Mouse (Mus musculus) intestine, embryonic 15.5 days (tissue): ENCODE measurements around the gene Il18. TPM values are rescaled to one million over a fixed set of nuclear protein-coding genes. Genes with fewer than 3 reads are reported as not detected.
A peak's percentile ranks its signal among the peaks of the same experiment; 100 is the strongest.

ENCODE experiments used
- ATAC-seq: fragments of 200-750 bp; cut with Nextera tagmentation; 2 replicates; pipeline ENCODE4 v1.8.0; 2017; ENCODE audit warnings: moderate TSS enrichment, moderate library complexity
- H3K27ac ChIP-seq: fragments of 300-500 bp; sonication (generic); 2 replicates; pipeline ENCODE4 v1.5.1; 2015; ENCODE audit warnings: mild to moderate bottlenecking, inconsistent platforms
- H3K27me3 ChIP-seq: fragments of 300-500 bp; sonication (generic); replicated peaks from 2 replicates; pipeline ENCODE4 v1.6.1; 2015; ENCODE audit warnings: inconsistent platforms
- H3K36me3 ChIP-seq: fragments of 300-500 bp; sonication (generic); 2 replicates; pipeline ENCODE4 v1.6.1; 2015; ENCODE audit warnings: inconsistent platforms
- H3K4me1 ChIP-seq: fragments of 300-500 bp; sonication (generic); replicated peaks from 2 replicates; pipeline ENCODE4 v1.6.1; 2015; ENCODE audit warnings: inconsistent platforms
- H3K4me2 ChIP-seq: fragments of 300-500 bp; sonication (generic); replicated peaks from 2 replicates; pipeline ENCODE4 v1.6.1; 2015; ENCODE audit warnings: mild to moderate bottlenecking, inconsistent platforms
- H3K4me3 ChIP-seq: fragments of 300-500 bp; sonication (generic); replicated peaks from 2 replicates; pipeline ENCODE4 v1.5.1; 2015; ENCODE audit warnings: inconsistent platforms
- H3K9ac ChIP-seq: fragments of 300-500 bp; sonication (generic); 2 replicates; pipeline ENCODE4 v1.6.1; 2015; ENCODE audit warnings: inconsistent platforms
- H3K9me3 ChIP-seq: fragments of 300-500 bp; sonication (generic); 2 replicates; pipeline ENCODE4 v1.6.1; 2016; ENCODE audit warnings: inconsistent platforms
- WGBS: fragments of 180-500 bp; shearing (Covaris S2); methylation state at CpG from one replicate; pipeline ENCODE4 v1.1.7; 2015; 5-methylcytosine and 5-hydroxymethylcytosine counted together
- polyA plus RNA-seq: library from polyadenylated mRNA; unstranded; fragments of >200 nt; fragmentation: Nextera tagmentation; extraction: Ambion mirVana; gene quantifications from 2 replicates; pipeline ENCODE4 v1.2.1, GENCODE M21; 2015

The Il18 gene
- polyA plus RNA-seq, 1 experiment from 2014 or later: 18.8 TPM

DNA sequence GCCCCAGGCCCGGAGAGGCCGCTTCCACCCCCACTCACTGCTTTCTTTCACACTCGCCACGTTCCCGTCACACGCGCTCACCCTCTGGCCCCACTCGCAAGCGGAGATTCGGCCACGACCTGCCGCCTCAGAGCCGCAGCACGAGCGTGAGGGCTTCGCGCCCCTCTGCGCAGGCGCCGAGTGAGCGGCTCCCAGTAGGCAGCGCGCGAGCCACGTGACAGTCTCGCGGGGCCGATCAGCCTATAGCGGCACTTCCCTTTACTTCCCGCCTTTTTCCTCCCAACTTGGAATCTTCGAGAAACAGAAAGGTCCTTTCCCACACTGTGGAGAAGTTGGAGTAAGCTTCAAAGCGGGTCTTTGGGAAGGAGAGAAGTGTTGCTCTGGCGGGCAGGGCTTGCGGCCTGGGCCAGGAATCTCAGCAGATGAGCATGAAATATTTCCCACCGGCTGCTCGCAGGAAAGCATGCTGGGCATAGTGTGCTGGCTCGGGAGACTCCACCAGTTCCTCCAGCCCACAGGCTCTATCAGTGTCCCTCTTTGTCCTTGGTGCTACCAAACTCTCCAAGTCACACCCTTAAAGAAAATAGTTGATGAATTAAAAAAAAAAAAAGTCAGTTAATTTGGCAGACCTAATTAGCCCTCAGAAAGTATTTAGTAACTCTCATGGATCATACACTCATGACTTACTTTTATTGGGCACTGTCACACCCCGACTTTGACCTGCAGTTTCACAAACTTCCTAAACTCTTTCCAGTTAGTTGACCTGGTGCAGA lies 6.7 kb downstream of the Il18 start, which contains the start of gene Tex12:
Gene Tex12, minus strand, starts transcription at position 181 of the 773 bp plus-strand sequence.
- H3K9me3 ChIP-seq: no peaks in the 10 kb centered on the region
- no peak within 1 kb of the TSS for H3K9ac ChIP-seq
- H3K4me3 ChIP-seq: no peak within 1 kb of the TSS
- 0 out of 2 replicates have a peak within 1 kb of the TSS, but pooled peaks have one; percentile 6 for H3K27ac ChIP-seq
- no peaks in the 10 kb centered on the region for H3K36me3 ChIP-seq
- 86% methylated on average over 38 of the region's 38 CpGs for WGBS
- H3K4me1 ChIP-seq: no peaks in the 10 kb centered on the region
- peak; percentile 88 for ATAC-seq
- no peak within 1 kb of the TSS for H3K4me2 ChIP-seq
- H3K27me3 ChIP-seq: no peaks in the 10 kb centered on the region

- Histone ChIP-seq H3K27ac (no peak overlapping the region), H3K9me3 (no peaks in the 10 kb centered on the region), H3K9ac (no peak overlapping the region), H3K36me3 (no peaks in the 10 kb centered on the region), H3K4me1 (no peaks in the 10 kb centered on the region), H3K27me3 (no peaks in the 10 kb centered on the region), H3K4me2 (no peak overlapping the region), H3K4me3 (no peak overlapping the region)
- peak; percentile 66 for ATAC-seq
- WGBS: 69% methylated on average over 2 of the region's 2 CpGs
These were observed 7.3 kb downstream of the Il18 start for GRCm38 (mm10) chr9:50561918-50562360.

DNA sequence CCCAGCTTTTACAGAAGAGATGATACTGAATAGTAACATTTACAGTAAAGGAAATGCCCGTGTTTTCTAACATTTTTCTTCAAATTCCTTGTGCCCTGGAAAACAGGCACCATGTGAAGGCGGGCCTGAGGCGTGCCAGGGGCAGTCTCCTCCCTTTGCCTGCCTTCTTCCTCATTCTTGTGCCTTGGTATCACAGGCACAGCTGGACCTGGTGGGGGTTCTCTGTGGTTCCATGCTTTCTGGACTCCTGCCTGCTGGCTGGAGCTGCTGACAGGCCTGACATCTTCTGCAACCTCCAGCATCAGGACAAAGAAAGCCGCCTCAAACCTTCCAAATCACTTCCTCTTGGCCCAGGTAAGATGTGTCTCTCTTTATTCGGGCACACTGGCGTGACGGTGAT lies 10.5 kb downstream of the Il18 start:
- no peaks in the 10 kb centered on the region for H3K9me3 ChIP-seq
- H3K4me1 ChIP-seq: no peaks in the 10 kb centered on the region
- H3K4me2 ChIP-seq: no peak overlapping the region
- H3K36me3 ChIP-seq: no peaks in the 10 kb centered on the region
- H3K27me3 ChIP-seq: no peaks in the 10 kb centered on the region
- no peak overlapping the region for H3K27ac ChIP-seq
- no peak overlapping the region for H3K4me3 ChIP-seq
- no peak overlapping the region for H3K9ac ChIP-seq
- WGBS: 77% methylated on average over 7 of the region's 7 CpGs
- no peak for ATAC-seq

DNA sequence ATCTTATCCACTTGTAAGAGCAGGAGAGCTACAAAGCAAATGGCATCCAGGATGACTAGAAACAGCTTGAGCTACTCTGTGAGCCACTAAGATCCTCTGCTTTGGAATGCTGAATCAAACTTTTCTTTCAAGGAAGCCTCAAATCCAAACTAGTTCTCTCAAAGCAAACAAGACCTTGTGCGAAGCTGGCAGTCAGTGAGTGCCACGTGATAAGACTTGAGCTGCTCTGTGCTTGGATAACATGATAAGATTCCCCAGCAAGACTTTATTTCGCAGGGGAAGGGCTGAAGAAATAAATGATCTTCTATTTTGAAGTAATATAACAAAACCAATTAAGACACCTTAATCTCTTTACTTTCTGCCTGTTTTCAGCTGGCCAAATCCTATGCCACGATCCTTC lies 11.3 kb downstream of the Il18 start:
- Histone ChIP-seq H3K27ac (no peak overlapping the region), H3K4me2 (no peak overlapping the region), H3K4me1 (no peaks in the 10 kb centered on the region), H3K9ac (no peak overlapping the region), H3K4me3 (no peak overlapping the region), H3K27me3 (no peaks in the 10 kb centered on the region), H3K36me3 (no peaks in the 10 kb centered on the region), H3K9me3 (no peaks in the 10 kb centered on the region)
- no peak for ATAC-seq
- 48% methylated on average over 4 of the region's 4 CpGs for WGBS

GRCm38 (mm10) chr9:50567372-50567771 lies 12.7 kb downstream of the Il18 start:
- H3K9me3 ChIP-seq: no peaks in the 10 kb centered on the region
- ATAC-seq: no peak
- 84% methylated on average over 4 of the region's 4 CpGs for WGBS
- H3K27ac ChIP-seq: no peak overlapping the region
- H3K27me3 ChIP-seq: no peaks in the 10 kb centered on the region
- H3K9ac ChIP-seq: no peak overlapping the region
- H3K36me3 ChIP-seq: no peaks in the 10 kb centered on the region
- no peak overlapping the region for H3K4me3 ChIP-seq
- no peak overlapping the region for H3K4me2 ChIP-seq
- no peaks in the 10 kb centered on the region for H3K4me1 ChIP-seq

DNA sequence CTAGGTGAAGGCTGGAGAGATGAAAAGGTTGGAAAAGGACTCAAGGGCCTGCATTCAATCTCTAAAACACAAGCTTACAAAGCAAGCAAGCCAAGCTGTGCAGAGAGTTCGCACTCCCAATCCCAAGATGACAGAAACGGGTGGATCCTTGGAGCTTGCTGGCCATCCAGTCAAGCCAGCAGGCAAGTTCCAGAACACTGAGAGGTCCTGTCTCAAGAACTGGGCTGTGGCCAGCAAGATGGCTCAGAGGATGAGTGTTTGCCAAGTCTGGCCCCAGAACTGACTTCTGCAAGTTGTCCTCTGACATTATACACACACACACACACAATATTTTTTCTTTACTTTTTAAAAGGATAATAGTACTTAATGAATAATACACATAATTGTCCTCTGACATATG lies 13.3 kb downstream of the Il18 start:
- WGBS: 83% methylated on average over 2 of the region's 2 CpGs
- no peak for ATAC-seq
- no peaks in the 10 kb centered on the region for H3K4me1 ChIP-seq
- H3K4me2 ChIP-seq: no peak overlapping the region
- H3K4me3 ChIP-seq: no peak overlapping the region
- no peaks in the 10 kb centered on the region for H3K36me3 ChIP-seq
- H3K9ac ChIP-seq: no peak overlapping the region
- H3K27me3 ChIP-seq: no peaks in the 10 kb centered on the region
- no peak overlapping the region for H3K27ac ChIP-seq
- no peaks in the 10 kb centered on the region for H3K9me3 ChIP-seq

- Histone ChIP-seq H3K36me3 (no peaks in the 10 kb centered on the region), H3K4me3 (no peak overlapping the region), H3K27ac (no peak overlapping the region), H3K27me3 (no peaks in the 10 kb centered on the region), H3K4me2 (no peak overlapping the region), H3K9ac (no peak overlapping the region), H3K4me1 (no peaks in the 10 kb centered on the region), H3K9me3 (no peaks in the 10 kb centered on the region)
- 62% methylated on average over 10 of the region's 10 CpGs for WGBS
- ATAC-seq: peak; percentile 59; the same call in 1 of the 2 replicates
These were observed 15.2 kb downstream of the Il18 start for GRCm38 (mm10) chr9:50569599-50570525.

DNA sequence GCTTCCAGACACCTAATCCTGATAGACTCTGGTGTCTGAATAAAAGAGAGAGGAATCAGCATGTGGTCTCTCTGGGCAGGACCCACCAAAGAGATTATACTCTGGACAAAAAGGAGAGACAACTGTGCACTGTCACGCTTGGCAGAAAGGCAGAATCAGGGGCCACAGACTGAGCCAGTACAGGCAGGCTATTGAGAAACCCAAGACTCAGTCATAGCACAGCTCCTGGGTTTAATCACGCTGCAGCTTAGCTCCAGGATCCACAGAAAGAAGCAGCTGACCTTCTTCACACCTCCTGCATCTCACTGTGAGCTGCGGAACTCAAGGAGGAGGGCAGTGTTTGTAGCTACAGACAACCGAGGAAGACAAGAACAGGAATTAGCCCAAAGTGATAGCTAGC lies 25.7 kb downstream of the Il18 start:
- no peaks in the 10 kb centered on the region for H3K36me3 ChIP-seq
- no peak overlapping the region for H3K9ac ChIP-seq
- no peaks in the 10 kb centered on the region for H3K9me3 ChIP-seq
- H3K27me3 ChIP-seq: no peaks in the 10 kb centered on the region
- no peaks in the 10 kb centered on the region for H3K4me1 ChIP-seq
- H3K4me3 ChIP-seq: no peak overlapping the region
- 41% methylated on average over 4 of the region's 4 CpGs for WGBS
- H3K4me2 ChIP-seq: no peak overlapping the region
- no peak overlapping the region for H3K27ac ChIP-seq
- no peak for ATAC-seq

- Histone ChIP-seq H3K4me2 (no peak overlapping the region), H3K9ac (no peak overlapping the region), H3K36me3 (no peaks in the 10 kb centered on the region), H3K4me3 (no peak overlapping the region), H3K27me3 (no peaks in the 10 kb centered on the region), H3K9me3 (no peaks in the 10 kb centered on the region), H3K4me1 (0 out of 2 replicates have a peak, but pooled peaks cover 3% of the 10 kb centered on the region), H3K27ac (no peak overlapping the region)
- 63% methylated on average over 6 of the region's 6 CpGs for WGBS
- peak; percentile 67 for ATAC-seq
These were observed 30.7 kb downstream of the Il18 start for GRCm38 (mm10) chr9:50585145-50585818.

DNA sequence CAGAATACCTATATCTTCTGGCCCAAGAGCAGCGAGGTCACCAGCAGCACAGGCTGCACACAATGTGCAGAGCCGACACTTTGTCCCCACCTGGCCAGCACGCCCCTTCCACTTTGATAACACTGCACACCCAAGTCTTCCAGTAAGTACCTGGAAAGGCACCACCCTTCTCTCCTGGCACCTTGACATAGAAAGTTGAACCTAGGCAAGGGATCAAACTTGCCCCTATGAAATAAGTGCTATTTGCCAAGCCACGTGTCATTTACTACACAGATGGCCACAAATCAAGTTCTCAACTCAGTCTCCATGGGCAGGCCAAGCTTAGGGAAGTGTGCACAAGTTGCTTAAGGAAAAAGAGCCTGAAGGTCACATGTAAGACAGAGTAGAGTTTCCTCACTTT lies 32.3 kb downstream of the Il18 start:
- no peaks in the 10 kb centered on the region for H3K36me3 ChIP-seq
- peak; percentile 87 for ATAC-seq
- no peak overlapping the region for H3K4me3 ChIP-seq
- 54% methylated on average over 4 of the region's 4 CpGs for whole genome bisulfite sequencing
- no peak overlapping the region for H3K9ac ChIP-seq
- H3K27me3 ChIP-seq: no peaks in the 10 kb centered on the region
- no peak overlapping the region for H3K4me2 ChIP-seq
- no peaks in the 10 kb centered on the region for H3K9me3 ChIP-seq
- 0 out of 2 replicates have a peak, but pooled peaks cover 3% of the 10 kb centered on the region for H3K4me1 ChIP-seq
- peak overlapping the region; percentile 9; the same call in 1 of the 2 replicates for H3K27ac ChIP-seq

- WGBS: 77% methylated on average over 10 of the region's 10 CpGs
- no peaks in the 10 kb centered on the region for H3K27me3 ChIP-seq
- H3K4me2 ChIP-seq: no peak overlapping the region
- no peaks in the 10 kb centered on the region for H3K4me1 ChIP-seq
- ATAC-seq: no peak
- no peaks in the 10 kb centered on the region for H3K9me3 ChIP-seq
- peaks cover 9% of the 10 kb centered on the region; the same call in 1 of the 2 replicates for H3K36me3 ChIP-seq
- no peak overlapping the region for H3K27ac ChIP-seq
- H3K9ac ChIP-seq: no peak overlapping the region
- H3K4me3 ChIP-seq: no peak overlapping the region
These were observed 36.4 kb downstream of the Il18 start for GRCm38 (mm10) chr9:50590856-50591518.
